Mouse (Mus musculus) ovary, postnatal 14 days (tissue): ENCODE measurements at regions not wholly inside any gene's neighbourhood (a gene's known extent, or its start where the extent isn't known, plus 50 kb on each side); places are given as distances from the start of the nearest gene placed in this dataset.
"Not testable (repeated sequence)": the region's sequence is repeated elsewhere in the genome, so short reads cannot be mapped to it uniquely, and the experiment has no call there.

ENCODE experiments used
- DNase-seq: peaks from one replicate; pipeline ENCODE4 v3.0.0; 2022; ENCODE audit warnings: low spot score

DNA sequence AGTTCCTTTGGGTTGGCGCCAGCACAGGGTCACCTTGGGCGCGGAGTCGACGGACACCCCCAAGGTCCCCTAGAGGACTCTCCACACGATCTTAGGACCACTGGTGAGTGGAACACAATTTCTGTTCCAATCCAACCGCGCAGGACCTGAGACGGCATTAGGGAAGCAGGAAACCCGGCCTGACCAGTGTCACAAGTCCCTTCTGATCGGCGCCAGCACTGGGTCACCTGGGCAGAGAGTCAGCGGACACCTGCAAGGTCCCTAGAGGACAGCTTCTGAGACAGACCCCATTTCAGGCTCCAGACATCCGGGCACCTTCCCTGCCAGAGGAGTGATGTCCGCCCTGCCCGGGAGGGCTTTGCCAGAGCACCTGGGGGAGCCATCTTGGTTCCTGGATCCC is 74.2 kb upstream of the Cdh13 start:
- not testable (repeated sequence) for DNase-seq

DNA sequence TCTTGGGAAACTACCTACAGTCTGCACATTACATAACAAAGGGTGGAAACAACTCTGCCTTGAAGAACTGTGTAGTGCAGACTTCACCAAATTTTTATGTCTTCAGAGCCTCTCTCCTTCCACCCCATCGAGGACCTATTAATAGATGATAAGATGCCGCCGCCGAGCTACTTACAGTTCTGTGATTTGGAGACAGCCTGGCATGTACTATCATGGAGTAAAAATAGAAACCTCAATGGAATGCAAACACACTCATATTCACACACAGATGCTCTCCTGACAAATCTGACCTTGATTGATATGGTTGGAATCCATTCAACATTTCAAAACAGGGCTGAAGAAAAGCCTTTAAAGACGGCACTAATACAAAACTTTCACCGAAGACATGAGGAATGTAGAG is 92.7 kb upstream of the Cdh13 start:
- no peak for DNase-seq

- DNase-seq: no peak
These were observed 94.3 kb upstream of the Cdh13 start for GRCm38 (mm10) chr8:118189226-118189625.

DNA sequence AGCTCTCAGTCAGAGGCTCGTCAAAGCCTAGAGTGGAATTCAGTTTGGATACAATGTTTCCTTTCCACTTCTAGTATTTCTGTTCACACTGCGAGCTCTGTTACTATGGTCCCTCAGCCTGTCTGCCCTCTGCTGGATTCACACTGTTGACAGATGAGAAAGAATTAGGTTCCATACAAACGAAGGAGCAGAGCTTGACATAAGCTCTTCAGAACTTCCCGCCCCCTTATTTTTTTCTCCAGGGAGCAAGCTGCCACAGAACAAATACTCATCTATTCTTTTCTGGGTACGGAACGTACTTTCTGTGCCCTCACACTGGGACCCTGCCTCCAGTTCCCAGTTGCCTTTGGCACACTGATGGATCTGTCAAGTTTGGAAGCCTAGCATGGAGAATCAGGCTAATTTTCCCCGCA is 114.5 kb upstream of the Cdh13 start:
- DNase-seq: no peak

DNA sequence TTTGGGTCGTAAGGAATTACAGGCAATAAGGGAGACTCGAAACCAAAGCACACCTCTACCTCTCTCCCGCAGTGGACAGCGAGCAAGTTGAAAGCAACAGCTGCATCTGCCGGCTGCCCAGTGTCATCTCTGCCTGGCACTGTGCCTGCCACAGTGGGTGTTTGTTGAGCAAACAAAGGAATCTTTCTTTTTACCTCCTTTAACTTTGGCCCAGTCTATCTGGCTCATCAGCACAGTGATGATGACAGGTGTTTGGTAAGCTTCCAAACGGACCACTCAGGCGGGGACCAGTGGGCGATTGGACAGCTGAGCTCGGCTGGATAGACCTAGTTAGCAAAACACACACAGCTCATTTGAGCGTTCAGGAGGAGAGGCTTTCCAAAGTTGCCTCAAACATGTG is 121.4 kb upstream of the Cdh13 start:
- no peak for DNase-seq

DNA sequence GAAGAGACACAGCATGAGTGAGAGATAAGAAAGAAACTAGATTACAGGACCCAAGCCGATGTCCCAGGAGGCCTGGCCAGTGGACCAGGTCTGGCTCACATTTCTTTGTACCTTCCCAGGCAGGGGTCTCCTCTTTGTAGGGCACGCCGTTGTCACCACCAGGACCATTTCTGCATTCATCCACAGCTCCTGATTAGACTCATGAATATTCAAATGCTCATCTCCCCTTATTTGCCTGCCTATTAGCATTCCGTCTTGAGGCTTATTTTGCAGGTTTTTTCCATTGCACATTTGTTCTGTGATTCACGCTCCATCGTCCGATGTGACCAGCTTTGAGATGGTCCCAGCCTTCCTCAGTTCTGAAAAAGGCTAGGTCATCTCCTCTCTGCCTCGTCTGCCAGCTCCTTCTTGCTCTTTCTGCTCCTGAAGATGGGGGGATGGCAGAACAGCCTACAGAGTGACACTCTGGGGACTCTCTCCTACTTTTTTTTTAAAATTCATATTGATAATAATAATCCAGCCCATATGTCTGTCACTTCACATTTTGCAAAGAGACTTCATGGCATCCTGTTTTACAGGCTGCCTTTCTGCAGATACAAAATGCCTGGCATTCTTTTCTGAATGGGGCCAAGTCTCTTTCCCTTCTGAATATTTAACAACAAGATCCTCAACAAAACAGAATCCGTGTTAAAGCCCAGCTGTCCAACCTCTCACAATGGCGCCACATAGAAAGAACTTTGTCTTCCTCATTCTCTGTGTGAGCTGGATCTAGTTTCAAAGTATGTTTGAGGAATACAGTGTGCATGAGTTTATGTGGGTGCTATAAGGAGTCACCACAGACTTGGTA is 136.0 kb upstream of the Cdh13 start:
- no peak for DNase-seq

- DNase-seq: no peak
These were observed 139.0 kb upstream of the Cdh13 start for GRCm38 (mm10) chr8:118144546-118144945.

DNA sequence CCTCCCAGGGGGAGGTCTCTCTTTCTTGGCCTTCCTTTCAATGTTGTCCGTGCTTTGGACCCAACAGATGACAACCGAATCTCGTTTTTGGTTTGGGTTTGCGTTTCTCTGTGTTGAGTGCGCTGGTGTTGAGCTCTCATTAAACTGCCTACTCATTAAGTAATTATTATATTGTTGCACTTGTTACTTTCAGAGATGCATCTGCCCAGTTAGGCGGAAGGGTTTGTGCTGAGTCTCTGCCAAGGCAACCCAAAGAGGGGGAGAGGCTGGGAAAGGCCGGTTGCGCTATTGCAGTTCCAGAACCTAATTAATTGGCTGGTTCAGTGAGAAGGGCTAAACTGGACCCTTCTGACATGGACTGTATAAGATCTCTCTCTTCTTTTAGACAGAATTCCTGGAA is 141.2 kb upstream of the Cdh13 start:
- DNase-seq: no peak

GRCm38 (mm10) chr8:118139928-118140327 is 143.6 kb upstream of the Cdh13 start:
- DNase-seq: no peak

- no peak for DNase-seq
These were observed 145.7 kb upstream of the Cdh13 start for GRCm38 (mm10) chr8:118137846-118138245.

- DNase-seq: no peak
These were observed 158.5 kb upstream of the Cdh13 start for GRCm38 (mm10) chr8:118124993-118125392.

- DNase-seq: no peak
These were observed 169.3 kb upstream of the Cdh13 start for GRCm38 (mm10) chr8:118114253-118114652.

- no peak for DNase-seq
These were observed 179.0 kb upstream of the Cdh13 start for GRCm38 (mm10) chr8:118104464-118105050.

- no peak for DNase-seq
These were observed 182.2 kb upstream of the Cdh13 start for GRCm38 (mm10) chr8:118101346-118101745.

- no peak for DNase-seq
These were observed 220.8 kb upstream of the Cdh13 start for GRCm38 (mm10) chr8:118062736-118063135.

- DNase-seq: no peak
These were observed 226.8 kb upstream of the Cdh13 start for GRCm38 (mm10) chr8:118056781-118057180.

DNA sequence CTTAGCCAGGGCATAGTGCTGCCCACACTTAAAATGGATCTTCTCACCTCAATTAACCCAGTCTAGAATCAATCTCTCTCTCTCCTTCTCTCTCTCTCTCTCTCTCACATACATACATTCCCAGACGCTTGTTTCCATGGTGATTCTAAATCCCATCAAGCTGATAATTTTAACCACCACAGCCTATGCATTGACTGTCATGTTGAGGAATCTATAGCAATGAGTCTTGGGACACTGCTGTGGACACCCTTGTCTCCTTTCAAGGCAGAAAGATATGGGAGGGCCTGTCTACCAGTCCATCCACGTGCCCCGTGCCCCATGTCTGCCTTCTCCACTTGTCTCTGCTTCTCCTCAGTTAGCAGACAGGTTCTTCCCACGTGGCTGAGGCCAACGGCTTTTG is 228.0 kb upstream of the Cdh13 start:
- no peak for DNase-seq

- DNase-seq: no peak
These were observed 233.1 kb upstream of the Cdh13 start for GRCm38 (mm10) chr8:118050386-118050785.

DNA sequence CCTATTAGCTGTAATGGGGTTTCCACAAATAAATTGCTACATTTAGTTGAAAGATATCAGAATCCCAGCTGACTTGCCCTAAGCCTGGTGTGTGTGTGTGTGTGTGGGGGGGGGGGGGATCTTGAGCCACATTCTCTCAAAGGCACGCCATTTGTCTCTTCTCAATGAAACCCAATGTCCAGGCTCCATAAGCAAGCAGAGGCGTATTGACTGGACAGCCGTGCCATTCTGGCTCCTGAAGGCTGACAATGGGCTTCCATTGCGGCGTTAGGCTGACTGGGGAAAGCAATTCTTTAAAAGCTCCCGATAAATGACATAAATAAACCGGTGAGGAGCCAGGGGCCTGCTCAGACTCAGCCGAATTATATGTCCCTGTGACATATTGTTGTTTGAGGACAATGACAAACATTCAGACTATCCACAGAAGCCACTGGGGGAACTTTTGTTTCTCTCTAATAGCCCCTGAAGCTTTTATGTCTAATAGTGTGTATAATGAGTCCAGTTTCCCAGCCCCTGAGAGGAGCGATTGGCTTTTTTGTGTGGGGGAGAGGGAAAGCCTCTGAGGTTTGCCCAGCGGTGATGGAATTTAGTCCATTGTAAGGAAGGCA is 240.6 kb upstream of the Mphosph6 start:
- no peak for DNase-seq

GRCm38 (mm10) chr8:118041253-118041652 is 239.5 kb upstream of the Mphosph6 start:
- DNase-seq: no peak

GRCm38 (mm10) chr8:118037801-118038200 is 236.1 kb upstream of the Mphosph6 start:
- no peak for DNase-seq

DNA sequence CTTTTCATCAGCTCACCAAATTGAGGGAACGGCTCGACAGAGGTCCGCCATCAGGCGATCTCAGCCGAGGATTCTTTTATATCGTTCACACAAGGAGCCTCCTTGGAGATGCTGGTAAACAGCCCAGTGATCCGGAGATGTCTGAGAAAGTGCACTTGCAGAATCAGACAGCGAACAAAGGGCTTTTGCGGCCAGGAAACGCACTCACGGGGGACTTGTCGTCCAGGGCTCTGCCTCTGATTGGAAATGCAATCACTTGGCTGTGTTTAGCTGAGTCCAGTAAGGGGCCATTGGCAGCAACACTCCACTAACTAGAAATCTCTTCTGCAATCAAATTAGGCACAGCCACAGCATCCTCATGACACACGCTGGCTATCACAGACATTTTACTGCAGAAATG is 232.3 kb upstream of the Mphosph6 start:
- DNase-seq: no peak

DNA sequence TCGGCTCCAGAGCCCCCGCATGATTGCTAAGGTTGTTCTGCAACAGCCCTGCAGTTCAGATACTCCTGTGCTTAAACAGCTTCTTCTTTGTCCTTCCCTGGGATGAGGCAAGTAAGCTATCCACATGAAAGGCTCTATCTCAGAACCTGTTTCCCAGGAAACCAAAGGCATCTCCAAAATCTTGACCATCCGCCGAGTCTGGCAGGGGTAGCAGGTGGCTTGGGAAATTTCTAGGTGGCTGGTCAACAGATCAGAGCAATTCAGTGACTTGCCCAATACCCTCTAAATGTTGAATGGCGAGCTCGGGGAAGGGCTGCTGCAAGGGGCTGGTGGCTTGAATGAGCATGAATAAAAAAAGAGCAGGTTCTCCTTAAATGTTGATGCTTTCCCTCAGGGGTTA is 229.7 kb upstream of the Mphosph6 start:
- no peak for DNase-seq
